Mouse (Mus musculus): ENCODE measurements around the gene Znhit1.
"Not testable (repeated sequence)": the region's sequence is repeated elsewhere in the genome, so short reads cannot be mapped to it uniquely, and the experiment has no call there.

Gene Znhit1

GRCm38 (mm10) chr5:136950521-136950920 is 37.3 kb downstream of the Znhit1 start:
- DNase-seq, result no peak

GRCm38 (mm10) chr5:136949551-136950336 is 38.1 kb downstream of the Znhit1 start:
- DNase-seq, result not testable (repeated sequence)

GRCm38 (mm10) chr5:136947874-136948273 is 39.9 kb downstream of the Znhit1 start:
- no peak for DNase-seq

GRCm38 (mm10) chr5:136945084-136945483 is 42.7 kb downstream of the Znhit1 start:
- no peak for DNase-seq

- no peak for DNase-seq
Observed at GRCm38 (mm10) chr5:136943382-136943781, 44.4 kb downstream of the Znhit1 start.

GRCm38 (mm10) chr5:136942781-136943180 is 45.0 kb downstream of the Znhit1 start:
- no peak for DNase-seq

- DNase-seq, result no peak
Observed at GRCm38 (mm10) chr5:136940845-136941560, 46.8 kb downstream of the Znhit1 start.

- DNase-seq, result not testable (repeated sequence)
Observed at GRCm38 (mm10) chr5:136940029-136940428, 47.8 kb downstream of the Znhit1 start.

- no peak for DNase-seq
Observed at GRCm38 (mm10) chr5:136939284-136939683, 48.5 kb downstream of the Znhit1 start.

GRCm38 (mm10) chr5:136937621-136938020 is 50.2 kb downstream of the Znhit1 start:
- no peak for DNase-seq

GRCm38 (mm10) chr5:136936750-136937149 is 51.1 kb downstream of the Znhit1 start:
- no peak for DNase-seq

GRCm38 (mm10) chr5:136935905-136936695 is 51.7 kb downstream of the Znhit1 start:
- no peak for DNase-seq

- no peak for DNase-seq
Observed at GRCm38 (mm10) chr5:136933930-136934329, 53.9 kb downstream of the Znhit1 start.

GRCm38 (mm10) chr5:136932956-136933355 is 54.9 kb downstream of the Znhit1 start:
- DNase-seq, result no peak
